Mouse (Mus musculus) intestine, embryonic 14.5 days (tissue): ENCODE results near the gene Tmem178b. TPM values are rescaled to one million over a fixed set of nuclear protein-coding genes. Genes with fewer than 3 reads are reported as not detected.

ENCODE experiments used
- ATAC-seq: fragments of 200-750 bp; cut with Nextera tagmentation; replicated peaks from 2 replicates; pipeline ENCODE4 v1.8.0; 2017; ENCODE audit warnings: low read depth, moderate number of reproducible peaks, moderate TSS enrichment, moderate library complexity; ENCODE audit not compliant: low FRiP score, low TSS enrichment
- DNase-seq: peaks from one replicate; pipeline ENCODE4 v3.0.0-alpha.2; 2018; ENCODE audit warnings: low spot score
- H3K27ac ChIP-seq: fragments of 300-500 bp; sonication (generic); 2 replicates; pipeline ENCODE4 v1.5.1; 2014; ENCODE audit warnings: low read depth, mild to moderate bottlenecking, control low read depth
- H3K27me3 ChIP-seq: fragments of 300-500 bp; sonication (generic); replicated peaks from 2 replicates; pipeline ENCODE4 v1.6.1; 2014; ENCODE audit warnings: low read length, control low read depth; ENCODE audit not compliant: control insufficient read depth, insufficient read depth
- H3K36me3 ChIP-seq: fragments of 300-500 bp; sonication (generic); 2 replicates; pipeline ENCODE4 v1.6.1; 2014; ENCODE audit warnings: low read length, control low read depth; ENCODE audit not compliant: control insufficient read depth, insufficient read depth
- H3K4me1 ChIP-seq: fragments of 300-500 bp; sonication (generic); replicated peaks from 2 replicates; pipeline ENCODE4 v1.6.1; 2014; ENCODE audit warnings: low read length, control low read depth, mixed read lengths; ENCODE audit not compliant: control insufficient read depth, insufficient read depth
- H3K4me2 ChIP-seq: fragments of 300-500 bp; sonication (generic); 2 replicates; pipeline ENCODE4 v1.6.1; 2014; ENCODE audit warnings: low read length
- H3K4me3 ChIP-seq: fragments of 300-500 bp; sonication (generic); 2 replicates; pipeline ENCODE4 v1.5.1; 2014; ENCODE audit warnings: low read depth, low read length, control low read depth, mixed read lengths
- H3K9ac ChIP-seq: fragments of 300-500 bp; sonication (generic); 2 replicates; pipeline ENCODE4 v1.6.1; 2014; ENCODE audit warnings: mild to moderate bottlenecking, low read length
- H3K9me3 ChIP-seq: fragments of 300-500 bp; sonication (generic); 2 replicates; pipeline ENCODE4 v1.6.1; 2016; ENCODE audit warnings: low read length, control low read depth; ENCODE audit not compliant: control insufficient read depth
- WGBS: fragments of 180-500 bp; shearing (Covaris S2); extraction: QIAGEN DNeasy Blood & Tissue Kit; methylation state at CpG from one replicate; pipeline ENCODE4 v1.1.7; 2014; 5-methylcytosine and 5-hydroxymethylcytosine counted together
- polyA plus RNA-seq: library from polyadenylated mRNA; unstranded; fragments of >200 nt; fragmentation: Nextera tagmentation; extraction: Ambion mirVana; gene quantifications from 2 replicates; pipeline ENCODE4 v1.2.1, GENCODE M21; 2014

The Tmem178b gene
- polyA plus RNA-seq, 1 experiment from 2014 or later = 1.5 TPM

- H3K9ac ChIP-seq = 0 out of 2 replicates have a peak overlapping the region, but pooled peaks have one; percentile 16
- H3K36me3 ChIP-seq = no peaks in the 10 kb centered on the region
- under 1% methylated on average over 71 of the region's 71 CpGs for whole genome bisulfite sequencing
- H3K27ac ChIP-seq = no peak overlapping the region
- H3K4me2 ChIP-seq = peak overlapping the region; percentile 97
- peak; percentile 75 for ATAC-seq
- H3K4me3 ChIP-seq = peak overlapping the region; percentile 46
- H3K9me3 ChIP-seq = no peaks in the 10 kb centered on the region
- peaks cover 7% of the 10 kb centered on the region; the same call in 1 of the 2 replicates for H3K4me1 ChIP-seq
- DNase-seq = peak; percentile 71
- H3K27me3 ChIP-seq = peaks cover 59% of the 10 kb centered on the region
Observed at GRCm38 (mm10) chr6:39871381-39872305, 1.4 kb upstream of the Tmem178b start.

GRCm38 (mm10) chr6:39872306-39872900 lies 668 bp upstream of the Tmem178b start:
- DNase-seq (peak; percentile 80), ATAC-seq (0 out of 2 replicates have a peak, but pooled peaks have one; percentile 6)
- H3K9me3 ChIP-seq = no peaks in the 10 kb centered on the region
- peak overlapping the region; percentile 97 for H3K4me2 ChIP-seq
- H3K27ac ChIP-seq = no peak overlapping the region
- under 1% methylated on average over 39 of the region's 39 CpGs for WGBS
- peak overlapping the region; percentile 46 for H3K4me3 ChIP-seq
- no peak overlapping the region for H3K9ac ChIP-seq
- peaks cover 59% of the 10 kb centered on the region for H3K27me3 ChIP-seq
- H3K36me3 ChIP-seq = no peaks in the 10 kb centered on the region
- peaks cover 7% of the 10 kb centered on the region; the same call in 1 of the 2 replicates for H3K4me1 ChIP-seq

- WGBS = 61% methylated on average over 4 of the region's 4 CpGs
- no peak for DNase-seq
- peaks cover 48% of the 10 kb centered on the region for H3K27me3 ChIP-seq
- no peaks in the 10 kb centered on the region for H3K9me3 ChIP-seq
- H3K36me3 ChIP-seq = no peaks in the 10 kb centered on the region
- H3K4me2 ChIP-seq = no peak overlapping the region
- no peak overlapping the region for H3K4me3 ChIP-seq
- H3K9ac ChIP-seq = no peak overlapping the region
- no peak overlapping the region for H3K27ac ChIP-seq
- ATAC-seq = no peak
- H3K4me1 ChIP-seq = peaks cover 7% of the 10 kb centered on the region; the same call in 1 of the 2 replicates
Observed at GRCm38 (mm10) chr6:39875186-39875585, 2.1 kb downstream of the Tmem178b start.

GRCm38 (mm10) chr6:39876444-39876843 lies 3.4 kb downstream of the Tmem178b start:
- ATAC-seq (no peak), DNase-seq (no peak)
- 78% methylated on average over 3 of the region's 3 CpGs for WGBS
- Histone ChIP-seq H3K9me3 (no peaks in the 10 kb centered on the region), H3K4me2 (no peak overlapping the region), H3K27ac (no peak overlapping the region), H3K4me3 (no peak overlapping the region), H3K9ac (no peak overlapping the region), H3K27me3 (peaks cover 41% of the 10 kb centered on the region), H3K36me3 (no peaks in the 10 kb centered on the region), H3K4me1 (peaks cover 7% of the 10 kb centered on the region; the same call in 1 of the 2 replicates)

GRCm38 (mm10) chr6:39890811-39891210 lies 17.7 kb downstream of the Tmem178b start:
- ATAC-seq (no peak), DNase-seq (no peak)
- no peak overlapping the region for H3K4me3 ChIP-seq
- no peaks in the 10 kb centered on the region for H3K4me1 ChIP-seq
- H3K27ac ChIP-seq = no peak overlapping the region
- no peaks in the 10 kb centered on the region for H3K9me3 ChIP-seq
- no peaks in the 10 kb centered on the region for H3K36me3 ChIP-seq
- H3K4me2 ChIP-seq = no peak overlapping the region
- H3K9ac ChIP-seq = no peak overlapping the region
- no peaks in the 10 kb centered on the region for H3K27me3 ChIP-seq
- WGBS = 64% methylated on average over 3 of the region's 3 CpGs

- WGBS = 89% methylated on average over 3 of the region's 3 CpGs
- DNase-seq = no peak
- Histone ChIP-seq H3K4me1 (no peaks in the 10 kb centered on the region), H3K27me3 (no peaks in the 10 kb centered on the region), H3K27ac (no peak overlapping the region), H3K9ac (no peak overlapping the region), H3K4me2 (no peak overlapping the region), H3K4me3 (no peak overlapping the region), H3K9me3 (no peaks in the 10 kb centered on the region), H3K36me3 (no peaks in the 10 kb centered on the region)
- no peak for ATAC-seq
Observed at GRCm38 (mm10) chr6:39896500-39896899, 23.4 kb downstream of the Tmem178b start.

GRCm38 (mm10) chr6:39899231-39899630 lies 26.2 kb downstream of the Tmem178b start:
- WGBS = 45% methylated on average over 4 of the region's 4 CpGs
- peak; percentile 77 for DNase-seq
- Histone ChIP-seq H3K27ac (no peak overlapping the region), H3K4me3 (no peak overlapping the region), H3K27me3 (no peaks in the 10 kb centered on the region), H3K4me2 (no peak overlapping the region), H3K4me1 (no peaks in the 10 kb centered on the region), H3K9me3 (no peaks in the 10 kb centered on the region), H3K9ac (no peak overlapping the region), H3K36me3 (no peaks in the 10 kb centered on the region)
- no peak for ATAC-seq

GRCm38 (mm10) chr6:39903220-39903773 lies 30.2 kb downstream of the Tmem178b start:
- Histone ChIP-seq H3K27ac (no peak overlapping the region), H3K27me3 (no peaks in the 10 kb centered on the region), H3K9ac (no peak overlapping the region), H3K4me2 (no peak overlapping the region), H3K4me1 (no peaks in the 10 kb centered on the region), H3K36me3 (no peaks in the 10 kb centered on the region), H3K4me3 (no peak overlapping the region), H3K9me3 (no peaks in the 10 kb centered on the region)
- DNase-seq (no peak), ATAC-seq (no peak)
- WGBS = 65% methylated on average over 6 of the region's 6 CpGs
